Mouse (Mus musculus) testis, postnatal 10 days (tissue): Measurements from ENCODE around the gene Boll.

Experiments used
- DNase-seq: peaks from one replicate; pipeline ENCODE4 v3.0.0; 2021; ENCODE audit warnings: low spot score

The Boll gene

DNA sequence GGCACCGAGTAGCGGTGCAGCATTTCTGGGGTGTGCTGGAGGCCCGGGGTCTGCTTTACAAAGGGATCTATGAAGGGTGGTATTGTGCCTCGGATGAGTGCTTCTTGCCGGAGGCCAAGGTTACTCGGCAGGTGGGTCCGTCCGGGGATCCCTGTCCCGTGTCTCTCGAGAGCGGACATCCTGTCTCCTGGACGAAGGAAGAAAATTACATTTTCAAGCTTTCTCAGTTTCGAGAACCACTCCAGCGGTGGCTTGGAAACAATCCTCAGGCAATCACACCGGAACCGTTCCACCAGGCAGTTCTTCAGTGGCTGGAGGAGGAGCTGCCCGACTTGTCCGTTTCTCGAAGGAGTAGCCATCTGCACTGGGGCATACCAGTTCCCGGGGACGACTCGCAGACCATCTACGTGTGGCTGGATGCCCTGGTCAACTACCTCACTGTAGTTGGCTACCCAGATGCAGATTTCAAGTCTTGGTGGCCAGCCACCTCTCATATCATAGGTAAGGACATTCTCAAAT lies 125.6 kb downstream of the Boll start:
- peak; percentile 50 for DNase-seq

DNA sequence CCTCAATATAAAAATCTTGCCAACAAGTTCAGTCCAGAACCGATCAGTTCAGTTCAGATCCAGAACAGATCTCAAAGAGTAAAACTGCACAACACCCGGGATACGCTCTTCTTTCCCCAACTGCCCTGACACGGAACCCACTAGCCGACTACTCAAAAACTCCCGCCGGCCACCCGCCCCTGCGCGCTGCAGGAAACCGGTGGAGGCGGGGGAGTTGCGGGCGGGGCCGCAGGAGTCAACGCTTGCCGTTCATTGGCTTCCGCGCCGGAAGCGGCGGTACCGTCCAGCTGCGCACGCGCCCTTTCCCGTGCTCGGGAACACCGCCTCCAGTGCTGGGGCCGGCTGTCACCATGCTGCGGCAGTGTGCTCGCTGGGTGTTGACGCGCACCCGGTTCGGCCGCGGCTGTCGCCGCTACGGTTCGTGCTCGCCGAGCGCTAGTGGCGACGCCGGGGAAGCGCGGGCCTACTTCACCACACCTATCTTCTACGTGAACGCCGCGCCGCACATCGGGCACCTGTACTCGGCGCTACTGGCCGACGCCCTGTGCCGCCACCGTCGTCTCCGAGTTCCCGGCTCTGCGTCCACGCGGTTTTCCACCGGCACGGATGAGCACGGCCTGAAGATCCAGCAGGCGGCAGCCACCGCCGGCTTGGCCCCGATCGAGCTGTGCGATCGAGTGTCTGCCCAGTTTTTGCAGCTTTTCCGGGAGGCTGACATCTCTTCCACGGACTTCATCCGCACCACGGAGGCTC lies 126.2 kb downstream of the Boll start, which contains the start of gene Mars2:
Mars2 (plus strand) TSS at position 288 of the 753 bp plus-strand sequence.
- peak; percentile 98 for DNase-seq

DNA sequence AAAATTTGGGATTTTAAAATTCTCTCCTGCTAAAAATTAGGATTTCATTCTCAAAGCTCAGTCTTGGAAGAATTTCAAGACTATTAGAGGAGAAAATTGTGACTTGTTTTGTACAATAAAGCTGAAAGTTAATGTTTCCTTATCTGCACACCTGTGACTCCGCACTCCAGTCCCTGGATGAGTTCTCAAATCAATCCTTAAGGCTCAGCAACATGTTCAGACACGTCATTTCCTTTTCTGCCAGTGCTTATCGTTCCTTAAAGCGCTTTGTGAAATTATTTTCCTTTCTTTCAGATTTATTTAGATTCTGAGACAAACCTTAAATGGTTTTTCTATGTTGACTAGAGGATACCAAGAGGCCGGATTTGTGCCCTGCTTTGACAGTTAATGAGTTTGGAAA lies 126.8 kb downstream of the Boll start:
- no peak for DNase-seq

DNA sequence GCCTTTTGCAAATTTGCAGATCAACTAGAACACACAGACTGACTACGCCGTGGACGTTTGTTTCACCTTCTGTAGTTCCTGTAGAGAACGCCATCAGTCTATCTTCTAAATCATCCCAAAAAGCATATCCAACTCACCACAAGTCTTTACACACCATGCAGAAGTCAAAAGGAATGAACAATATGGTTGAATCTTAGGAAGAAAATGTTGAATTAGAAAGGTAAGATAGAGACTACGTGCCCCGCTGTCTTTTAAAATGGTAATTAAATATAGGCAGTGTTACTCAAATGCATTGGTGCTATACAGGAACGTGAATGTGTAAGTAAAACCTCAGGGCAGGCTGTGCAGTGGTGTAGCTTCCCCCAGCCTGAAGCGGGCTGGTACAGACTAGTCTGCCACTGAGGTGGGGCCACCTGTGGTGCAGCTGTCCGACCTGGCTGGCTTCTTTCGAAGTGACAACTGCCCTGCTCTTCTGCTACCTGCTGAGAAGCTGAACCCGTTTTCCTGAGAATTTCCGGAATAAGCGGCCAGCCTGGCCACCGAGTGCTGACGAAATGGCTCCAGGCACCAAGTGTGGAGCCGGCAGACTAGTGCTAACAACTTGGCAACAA lies 128.3 kb downstream of the Boll start:
- DNase-seq = no peak

DNA sequence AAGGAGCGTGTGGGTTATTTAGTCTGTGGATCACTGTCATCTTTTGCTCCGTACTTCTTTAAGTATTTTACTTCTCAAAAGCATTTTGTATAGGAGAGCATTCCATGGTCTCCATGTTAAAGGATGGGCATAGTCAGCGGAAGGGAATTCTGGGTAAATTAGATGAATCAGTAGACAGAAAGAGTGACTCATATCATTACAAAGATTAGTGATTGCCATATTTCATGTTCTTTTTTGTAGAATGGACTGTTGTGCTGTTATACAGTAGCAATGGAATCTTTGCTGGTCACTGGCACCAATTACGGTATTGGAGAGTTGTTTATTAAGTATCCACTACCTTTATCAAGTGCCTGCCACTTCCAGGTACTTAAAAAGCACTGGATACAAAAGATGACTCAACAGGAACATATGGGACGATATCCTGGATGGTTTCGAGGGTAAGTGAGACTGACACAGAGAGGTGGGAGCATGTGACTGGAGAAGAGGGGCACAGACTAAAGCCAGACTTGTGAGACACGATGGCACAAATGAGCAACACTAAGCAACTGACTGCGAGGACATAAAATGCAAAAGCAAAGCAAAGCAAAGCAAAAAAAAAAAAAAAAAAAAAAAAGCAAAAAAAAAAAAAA lies 134.9 kb downstream of the Boll start:
- DNase-seq = no peak

DNA sequence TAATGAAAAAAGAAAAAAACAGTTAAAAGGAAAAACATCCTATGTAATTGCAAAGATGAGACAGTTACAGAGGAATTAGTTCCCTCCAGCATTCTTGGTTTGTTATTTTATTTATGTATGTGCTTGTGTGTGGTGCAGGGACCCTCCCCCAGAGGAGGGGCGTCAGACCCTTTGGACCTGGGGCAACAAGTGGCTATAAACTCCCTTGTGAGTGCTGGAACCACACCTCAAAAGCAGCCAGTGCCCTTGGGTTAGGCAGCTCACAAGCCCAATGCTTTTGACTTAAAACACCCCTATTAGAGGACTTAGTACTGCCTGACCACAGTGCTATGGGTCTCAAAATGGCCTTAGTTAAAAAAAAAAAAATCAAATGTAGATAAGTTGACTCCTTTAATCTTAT lies 135.9 kb downstream of the Boll start:
- DNase-seq = no peak

DNA sequence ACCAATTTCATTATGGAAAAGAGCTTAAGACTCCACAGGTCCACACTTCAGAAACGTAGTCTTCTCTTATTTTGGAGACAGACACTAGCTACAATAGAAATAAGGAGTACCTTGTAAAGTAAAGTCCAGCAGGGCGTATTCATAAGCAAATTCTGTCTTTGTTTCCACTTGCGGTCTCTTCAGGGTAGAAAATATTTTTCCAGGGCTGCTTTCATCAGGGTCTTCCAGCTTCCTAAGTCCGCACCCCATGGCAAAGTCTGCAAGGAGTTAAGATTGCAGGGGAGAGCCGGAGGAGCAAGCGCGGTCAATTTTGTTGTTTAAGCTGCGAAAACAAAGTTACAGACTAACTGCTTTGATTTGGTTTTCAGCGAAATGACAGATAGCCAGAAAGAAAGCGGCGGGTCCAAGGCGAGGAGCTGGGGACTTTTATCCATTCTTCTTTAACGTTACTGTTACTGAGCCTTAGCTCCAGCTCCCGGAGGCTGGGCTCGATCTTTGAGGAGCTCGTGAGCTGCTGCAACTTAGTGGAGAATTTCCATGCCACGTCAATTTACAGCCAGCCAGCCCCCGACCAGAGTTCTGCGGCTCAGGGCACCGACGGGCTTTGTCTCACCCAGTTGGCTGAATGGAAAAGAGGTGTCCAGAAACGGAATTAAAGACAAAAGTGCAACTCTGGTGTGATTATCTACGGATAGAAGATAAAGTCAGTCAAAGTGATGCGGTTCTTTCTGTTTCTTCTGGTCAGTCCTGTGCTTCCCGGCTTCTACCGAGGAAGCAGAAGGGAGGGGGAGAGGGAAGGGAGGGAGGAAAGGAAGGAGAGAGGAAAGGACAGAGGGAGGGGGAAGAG lies 137.0 kb downstream of the Boll start, which contains the start of gene Rftn2:
Rftn2 (minus strand) TSS at position 772 of the 847 bp plus-strand sequence.
- DNase-seq = no peak

DNA sequence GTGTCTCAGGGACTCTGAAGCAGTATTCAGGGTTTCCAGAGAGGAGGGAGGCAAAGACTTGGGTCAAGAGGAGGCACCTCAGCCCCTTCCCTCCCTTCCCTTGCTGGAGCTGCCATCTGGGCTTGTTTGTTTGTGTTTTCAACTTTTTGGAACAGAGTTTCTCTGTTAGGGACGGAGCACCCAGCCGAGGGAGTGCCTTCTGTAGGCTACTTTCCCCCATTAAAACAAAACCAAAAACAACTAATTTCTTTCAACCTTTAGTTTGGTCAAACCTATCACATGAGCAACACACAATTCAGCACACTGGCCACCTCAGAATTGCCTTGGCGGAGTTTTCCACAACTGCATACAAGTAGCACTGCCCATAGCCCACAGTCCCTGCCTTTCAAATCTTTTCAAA lies 137.9 kb downstream of the Boll start:
- DNase-seq = no peak

DNA sequence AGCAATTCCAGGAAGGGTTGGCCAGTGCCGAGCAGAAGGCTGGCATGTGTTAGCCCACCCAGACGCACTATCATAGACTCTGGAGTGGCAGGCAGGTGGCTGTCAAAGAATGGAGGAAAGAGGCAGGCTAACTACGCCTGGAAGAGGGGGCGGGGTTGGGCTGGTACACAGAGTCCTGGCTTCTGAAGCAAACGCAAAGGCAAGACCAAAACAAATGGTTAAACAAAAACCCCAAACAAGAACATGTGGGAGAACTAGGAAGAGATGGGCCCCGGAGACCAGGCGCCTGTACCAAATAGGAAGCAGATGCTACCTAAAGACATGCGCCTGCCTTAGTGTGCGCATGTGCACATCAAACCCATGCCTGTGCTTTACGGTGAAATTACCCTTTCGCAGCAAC lies 139.2 kb downstream of the Boll start:
- no peak for DNase-seq

DNA sequence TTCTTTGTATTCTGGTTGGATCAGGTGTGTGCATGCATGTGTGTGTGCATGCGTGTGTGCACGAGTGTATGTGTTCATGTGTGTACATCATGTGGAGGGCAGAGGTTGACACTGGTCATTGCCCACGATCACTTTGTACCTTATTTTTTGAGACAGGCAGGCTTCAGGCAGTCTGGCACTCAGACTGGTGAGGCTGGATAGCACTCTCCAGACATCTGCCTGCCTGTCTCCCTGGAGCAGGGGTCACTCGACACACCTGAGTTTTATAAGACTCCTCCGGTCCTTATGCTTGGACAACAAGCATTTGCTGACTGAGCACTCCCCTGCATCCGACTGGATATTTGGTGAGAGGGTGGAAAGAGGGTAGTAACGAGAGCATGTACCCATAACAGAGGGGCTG lies 140.2 kb downstream of the Boll start:
- no peak for DNase-seq

DNA sequence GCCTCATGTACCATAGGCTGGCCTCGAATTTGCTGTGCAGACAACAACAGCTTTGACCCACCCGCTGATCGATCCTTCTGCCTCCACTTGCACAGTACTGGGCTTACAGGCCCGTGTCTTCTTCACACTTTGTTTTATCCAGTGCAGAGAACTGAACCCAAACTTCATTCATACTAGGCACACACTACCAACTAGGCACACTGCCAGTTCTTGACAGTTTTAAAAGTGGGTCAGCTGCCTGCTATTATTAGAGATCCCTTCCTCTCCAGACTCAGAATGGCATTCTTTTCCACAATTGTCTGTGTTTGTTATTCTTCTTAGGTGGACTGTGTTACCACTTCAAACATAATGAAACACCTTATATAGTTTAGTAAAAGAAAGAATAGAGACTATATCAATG lies 141.9 kb downstream of the Boll start:
- no peak for DNase-seq

DNA sequence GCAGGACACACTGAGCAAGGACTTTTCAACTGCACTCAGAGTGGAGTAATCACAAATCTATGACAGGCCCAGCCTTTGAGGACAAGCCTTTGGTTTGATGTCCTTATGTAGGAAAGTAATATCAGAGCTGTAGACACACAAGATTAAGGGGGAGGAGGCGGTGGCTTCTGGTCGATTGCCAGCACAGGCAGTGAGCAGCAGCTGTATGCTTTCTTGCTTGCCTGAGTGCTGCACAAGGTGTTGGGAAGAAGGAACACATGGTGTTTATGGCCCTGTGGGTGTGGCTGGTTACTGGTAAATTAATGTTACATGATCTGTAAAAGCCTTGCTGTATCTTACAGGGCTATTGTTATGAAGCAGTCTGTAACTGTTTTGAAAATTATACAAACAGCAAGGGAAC lies 146.1 kb downstream of the Boll start:
- DNase-seq = peak; percentile 62

DNA sequence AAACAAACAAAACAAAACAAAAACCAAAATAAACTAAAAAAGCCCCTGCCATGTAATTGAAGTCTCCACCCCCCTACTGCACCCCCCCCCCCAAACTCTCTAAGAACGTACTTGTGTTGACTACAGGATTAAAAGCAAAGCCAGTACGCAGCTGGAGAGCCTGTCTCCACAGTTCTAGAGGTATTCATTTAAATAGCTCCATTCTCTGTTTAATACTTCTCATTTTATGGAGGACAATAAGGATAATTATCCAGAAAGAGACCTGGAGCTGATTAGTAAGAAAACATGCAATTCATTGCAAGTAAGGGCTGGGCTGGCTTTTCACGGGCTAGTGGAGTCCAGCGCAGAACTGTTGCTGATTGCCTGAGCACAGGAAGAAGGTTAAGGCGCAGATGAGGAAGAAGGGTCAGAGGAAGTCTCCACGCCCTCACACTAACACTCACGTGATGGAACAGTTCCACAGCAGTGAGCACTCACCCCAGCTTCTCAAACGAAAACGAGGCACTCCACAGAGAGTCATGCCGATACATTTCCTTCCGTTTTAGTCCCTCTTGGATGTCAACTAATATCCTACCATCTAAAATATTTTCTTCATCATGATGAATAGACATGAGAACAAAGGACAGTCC lies 148.0 kb downstream of the Boll start:
- DNase-seq = peak; percentile 31

DNA sequence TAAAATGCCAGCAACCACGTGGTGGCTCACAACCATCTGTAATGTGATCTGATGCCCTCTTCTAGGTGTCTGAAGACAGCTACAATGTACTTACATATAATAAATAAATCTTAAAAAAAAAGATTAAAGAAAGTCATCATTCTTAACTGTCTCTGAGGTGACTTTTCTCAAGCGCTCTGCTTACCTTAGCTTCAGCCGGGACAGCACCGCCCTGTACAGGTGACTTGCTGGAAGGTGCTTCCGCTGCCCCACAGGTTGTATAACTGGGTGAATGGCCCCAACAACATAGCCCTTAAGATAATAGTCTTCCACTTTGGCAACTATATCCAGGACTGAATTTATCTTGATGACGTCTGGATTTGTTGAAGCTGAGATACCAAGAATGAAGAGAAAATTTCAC lies 149.3 kb downstream of the Boll start:
- DNase-seq = no peak

DNA sequence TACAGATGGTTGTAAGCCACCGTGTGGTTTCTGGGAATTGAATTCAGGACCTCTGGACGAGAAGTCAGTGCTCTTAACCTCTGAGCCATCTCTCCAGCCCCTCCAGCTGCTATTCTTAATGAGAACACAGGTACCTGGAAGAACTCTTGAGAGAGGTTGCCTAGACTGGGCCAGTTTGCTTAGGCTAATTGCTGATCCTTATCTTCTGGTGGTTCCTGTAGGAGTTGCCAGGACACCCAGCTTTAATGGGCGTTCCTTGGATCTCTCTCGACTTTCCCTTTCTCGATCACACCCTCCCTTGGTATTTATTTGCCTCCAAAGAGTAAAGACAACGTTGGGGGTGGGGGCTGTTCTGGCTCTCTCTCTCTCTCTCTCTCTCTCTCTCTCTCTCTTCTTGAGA lies 149.8 kb downstream of the Boll start:
- no peak for DNase-seq

DNA sequence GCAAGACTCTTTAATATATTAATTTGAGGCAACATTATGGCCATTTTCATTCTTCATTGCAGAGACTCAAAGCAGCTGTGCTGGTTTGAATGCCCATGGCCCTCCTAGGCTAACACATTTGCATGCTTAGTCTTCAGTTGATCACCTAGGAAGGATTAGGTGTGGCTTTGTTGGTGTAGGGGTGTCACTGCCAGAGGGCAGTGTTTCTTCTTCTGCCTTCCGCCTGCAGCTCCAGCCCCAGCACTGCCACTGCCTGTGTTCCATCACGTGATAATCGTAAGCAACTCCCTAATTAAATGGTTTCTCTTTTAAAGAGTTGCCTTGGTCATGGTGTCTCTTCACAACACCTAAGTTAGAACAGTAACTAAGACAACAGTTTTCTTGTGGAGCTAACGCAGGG lies 150.5 kb downstream of the Boll start:
- no peak for DNase-seq

DNA sequence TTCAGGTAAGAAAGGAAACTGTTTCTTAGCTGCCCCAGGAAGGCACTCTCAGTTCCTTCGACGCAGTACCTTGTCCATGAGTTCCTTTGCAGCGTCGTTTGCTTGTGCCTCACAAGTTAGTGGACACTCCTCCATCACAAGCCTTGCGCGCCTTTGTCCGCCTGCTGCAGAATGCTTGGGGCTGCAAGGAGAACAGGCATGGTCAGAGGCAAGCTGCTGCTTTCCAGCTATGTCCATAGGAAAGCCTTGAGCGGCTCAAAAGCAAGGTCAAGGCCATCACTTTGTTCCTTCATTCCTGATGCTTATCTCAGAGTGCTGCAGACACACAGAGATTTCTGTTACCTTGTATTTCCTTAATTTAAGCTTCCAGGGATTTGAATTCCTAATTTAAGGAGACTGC lies 152.2 kb downstream of the Boll start:
- DNase-seq = peak; percentile 41

DNA sequence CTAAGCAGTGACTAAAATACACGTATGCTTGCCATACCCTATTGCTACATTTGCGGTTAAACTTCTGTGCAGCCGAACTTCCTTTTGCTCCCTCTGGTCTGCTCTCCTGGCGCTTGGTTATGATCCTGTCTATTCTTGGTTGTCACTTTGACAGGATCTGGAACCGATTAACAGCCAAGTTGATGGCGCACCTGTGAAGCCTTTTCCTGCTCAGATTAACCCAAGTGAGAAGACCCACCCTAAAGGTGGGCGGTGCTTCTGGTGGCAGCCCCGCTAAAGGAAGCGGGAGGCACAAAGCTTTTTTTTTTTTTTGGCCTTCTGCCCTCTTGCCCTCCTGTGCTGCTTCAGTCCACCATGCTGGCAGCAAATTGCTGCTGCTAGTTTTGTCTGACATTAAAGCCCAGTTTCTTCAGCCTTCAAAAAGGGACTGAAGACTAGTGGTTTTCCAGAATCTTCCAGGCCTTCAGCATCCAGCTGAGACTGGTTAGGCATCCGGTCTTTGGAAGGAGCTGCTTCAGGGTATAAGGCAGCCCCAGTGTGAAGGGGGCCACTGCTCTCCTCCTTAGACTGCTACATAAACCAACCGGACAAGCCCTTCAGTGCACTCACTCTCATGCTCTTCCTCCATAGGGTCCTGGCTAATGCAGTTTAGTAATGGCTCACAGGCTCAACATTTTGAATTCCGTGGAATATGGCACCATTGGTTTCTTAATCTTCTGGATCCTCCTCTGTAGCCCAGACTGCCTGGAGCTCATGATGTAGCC lies 152.9 kb downstream of the Boll start:
- no peak for DNase-seq

DNA sequence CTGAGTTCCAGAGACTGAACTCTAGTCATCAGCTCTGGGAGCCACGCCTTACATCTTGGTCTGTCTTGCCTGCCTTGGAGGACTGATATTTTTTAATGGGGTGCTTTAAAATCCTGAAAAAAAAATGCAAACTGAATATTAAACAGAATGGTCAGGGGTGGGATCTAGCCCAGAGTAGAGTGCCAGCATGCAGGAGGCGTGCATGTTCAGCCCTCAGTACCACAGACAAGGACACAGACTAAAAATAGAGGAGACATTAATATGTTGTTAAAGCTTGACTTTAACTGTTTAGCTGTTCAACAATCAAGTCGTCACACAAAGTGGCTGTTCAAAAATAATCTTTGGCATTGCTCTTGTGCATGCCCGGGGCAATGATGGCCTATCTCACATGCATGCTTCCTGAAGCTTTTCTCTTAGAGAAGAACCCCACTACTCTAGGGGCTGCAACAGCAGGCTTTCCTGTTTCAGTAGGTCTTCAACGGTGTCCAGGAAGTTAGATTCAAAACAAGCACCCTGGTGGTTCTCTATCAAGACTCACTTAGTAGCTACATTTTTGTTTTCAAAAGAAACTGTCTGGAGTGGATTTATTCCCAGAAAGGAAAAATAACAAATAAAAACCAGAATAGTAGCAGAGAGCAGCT lies 154.6 kb downstream of the Boll start:
- no peak for DNase-seq

DNA sequence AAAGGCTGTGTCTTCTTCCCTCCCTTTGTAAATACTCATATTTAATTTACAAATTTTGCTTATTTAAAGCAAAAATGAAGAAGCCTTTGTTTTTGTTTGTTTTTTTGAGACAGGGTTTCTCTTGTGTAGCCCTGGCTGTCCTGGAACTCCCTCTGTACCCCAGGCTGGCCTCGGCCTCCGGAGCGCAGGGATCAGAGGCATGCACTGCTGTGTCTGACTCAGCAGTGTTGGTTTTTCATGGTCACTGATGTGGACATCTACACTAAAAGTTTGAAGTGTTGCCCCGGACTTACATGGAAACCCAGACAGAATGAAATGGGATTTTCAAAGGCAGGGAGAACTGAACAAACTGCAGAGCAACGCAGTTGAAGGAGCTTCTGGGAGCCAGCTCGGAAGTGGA lies 155.7 kb downstream of the Boll start:
- no peak for DNase-seq
